In genomic region chrX:160516027-160516426, GRCm38 (mm10) we compare ENCODE assay signal across 25 mouse cellular contexts.
"Had no signal": no experiment of that assay in that cellular context is flagged by ENCODE, and none has a peak within 500 bp of the region (broad histone marks: within the 10 kb centered on the region; RNA-seq: fewer than 3 reads in every experiment).

No protein-coding gene starts in this region.

- H3K36me3 ChIP-seq: heart, embryonic 10.5 days; heart, embryonic 13.5 days; heart, embryonic 15.5 days; hindbrain, embryonic 13.5 days; hindbrain, embryonic 15.5 days; limb, embryonic 13.5 days; limb, embryonic 15.5 days; liver, embryonic 12.5 days had no signal

- H3K27ac ChIP-seq: gastrocnemius, adult 2 months; heart, embryonic 10.5 days; heart, embryonic 13.5 days; heart, embryonic 15.5 days; hindbrain, embryonic 13.5 days; hindbrain, embryonic 15.5 days; hindbrain, postnatal 0 days; limb, embryonic 13.5 days; limb, embryonic 15.5 days; liver, embryonic 12.5 days; liver, embryonic 14.5 days had no signal

- H3K4me1 ChIP-seq: heart, embryonic 10.5 days; heart, embryonic 13.5 days; heart, embryonic 15.5 days; hindbrain, embryonic 13.5 days; hindbrain, embryonic 15.5 days; limb, embryonic 13.5 days; limb, embryonic 15.5 days; liver, embryonic 12.5 days had no signal

- H3K9me3 ChIP-seq: heart, embryonic 10.5 days; heart, embryonic 13.5 days; heart, embryonic 15.5 days; hindbrain, embryonic 13.5 days; hindbrain, embryonic 15.5 days; limb, embryonic 13.5 days; limb, embryonic 15.5 days; liver, embryonic 12.5 days had no signal

- DNase-seq: gastrocnemius, adult 2 months; gastrocnemius, postnatal 10 days; gastrocnemius, postnatal 25 days; heart, adult 18-20 months; heart, postnatal 14 days; heart, postnatal 36 days; kidney, adult 11 months; kidney, adult 2 months; kidney, adult 9 months; kidney, postnatal 10 days; kidney, postnatal 36 days; layer of hippocampus, adult 9-11 months; layer of hippocampus, postnatal 36 days; left cerebral cortex, postnatal 4 days had no signal

- ATAC-seq: hindbrain, postnatal 0 days; intestine, embryonic 16.5 days; liver, embryonic 12.5 days had no signal

- H3K27me3 ChIP-seq: heart, embryonic 13.5 days; heart, embryonic 15.5 days; hindbrain, embryonic 15.5 days; limb, embryonic 15.5 days; liver, embryonic 12.5 days had no signal

- H3K4me2 ChIP-seq: heart, embryonic 13.5 days; heart, embryonic 15.5 days; hindbrain, embryonic 13.5 days; hindbrain, embryonic 15.5 days; limb, embryonic 13.5 days; limb, embryonic 15.5 days; liver, embryonic 12.5 days had no signal

- H3K4me3 ChIP-seq: gastrocnemius, adult 2 months; heart, embryonic 10.5 days; heart, embryonic 13.5 days; heart, embryonic 15.5 days; hindbrain, embryonic 13.5 days; hindbrain, embryonic 15.5 days; limb, embryonic 13.5 days; limb, embryonic 15.5 days; liver, embryonic 12.5 days had no signal

- H3K9ac ChIP-seq: heart, embryonic 13.5 days; heart, embryonic 15.5 days; hindbrain, embryonic 13.5 days; hindbrain, embryonic 15.5 days; limb, embryonic 13.5 days; limb, embryonic 15.5 days; liver, embryonic 12.5 days; liver, embryonic 14.5 days had no signal
